Mouse (Mus musculus): ENCODE measurements around the gene Large2. TPM values are rescaled to one million over a fixed set of nuclear protein-coding genes. Genes with fewer than 3 reads are reported as not detected.
A peak's percentile ranks its signal among the peaks of the same experiment; 100 is the strongest.

Large2 gene
- total RNA-seq, 2 experiments from 2014 or later = not detected

DNA sequence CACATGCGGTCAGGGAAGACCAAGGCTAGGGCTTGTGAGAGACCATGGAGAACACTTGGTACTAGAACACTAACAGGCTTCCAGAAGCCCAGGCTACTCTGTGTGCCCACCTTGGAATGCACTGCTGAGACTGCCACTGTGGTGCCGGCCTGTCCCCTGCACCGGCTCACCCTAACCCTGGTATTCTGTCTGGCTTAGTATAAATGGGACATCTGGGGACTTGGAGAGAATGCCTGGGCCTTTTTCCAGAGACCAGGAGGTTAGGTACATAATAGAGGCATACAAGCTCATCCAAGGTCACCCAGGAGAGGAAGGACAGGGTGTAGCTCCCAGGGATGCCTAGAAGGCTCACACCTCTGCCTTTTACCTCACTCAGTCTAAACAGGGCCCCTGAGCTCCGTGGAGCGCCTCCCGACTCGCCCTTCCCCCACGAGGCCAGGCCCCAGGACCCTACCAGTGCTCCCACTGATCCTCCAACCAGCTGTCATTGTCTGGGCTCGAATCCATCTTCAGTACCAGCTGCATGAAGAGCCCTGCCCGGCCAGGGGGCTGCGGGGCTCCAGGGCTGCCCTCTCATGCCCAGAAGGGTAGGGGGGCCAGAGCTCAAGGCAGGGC is 17.1 kb upstream of the Large2 start:
- no peak for ATAC-seq (replicated peaks; ENCODE audit: low FRiP score, low TSS enrichment, poor library complexity, severe bottlenecking)

DNA sequence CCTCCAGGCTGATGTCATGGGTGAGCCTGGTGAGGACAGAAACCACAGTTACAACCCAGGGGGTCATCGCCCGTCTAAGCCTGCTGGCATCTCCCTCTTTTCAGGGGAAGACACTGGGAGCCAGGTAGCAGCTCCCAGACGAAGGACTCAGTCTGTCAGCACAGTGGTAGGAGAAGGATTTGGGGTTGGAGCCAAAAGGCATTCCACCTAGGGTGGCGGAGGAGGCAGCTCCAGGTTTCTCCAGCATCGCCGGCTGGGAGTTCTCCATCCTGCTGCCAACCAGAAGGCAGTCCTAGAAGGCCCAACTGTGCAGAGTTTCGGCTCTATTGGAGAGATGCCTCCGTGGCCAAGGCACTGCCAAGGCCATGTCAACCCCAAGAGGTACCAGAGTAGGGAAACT is 16.4 kb upstream of the Large2 start:
- no peak for ATAC-seq (replicated peaks; ENCODE audit: low FRiP score, low TSS enrichment, poor library complexity, severe bottlenecking)

DNA sequence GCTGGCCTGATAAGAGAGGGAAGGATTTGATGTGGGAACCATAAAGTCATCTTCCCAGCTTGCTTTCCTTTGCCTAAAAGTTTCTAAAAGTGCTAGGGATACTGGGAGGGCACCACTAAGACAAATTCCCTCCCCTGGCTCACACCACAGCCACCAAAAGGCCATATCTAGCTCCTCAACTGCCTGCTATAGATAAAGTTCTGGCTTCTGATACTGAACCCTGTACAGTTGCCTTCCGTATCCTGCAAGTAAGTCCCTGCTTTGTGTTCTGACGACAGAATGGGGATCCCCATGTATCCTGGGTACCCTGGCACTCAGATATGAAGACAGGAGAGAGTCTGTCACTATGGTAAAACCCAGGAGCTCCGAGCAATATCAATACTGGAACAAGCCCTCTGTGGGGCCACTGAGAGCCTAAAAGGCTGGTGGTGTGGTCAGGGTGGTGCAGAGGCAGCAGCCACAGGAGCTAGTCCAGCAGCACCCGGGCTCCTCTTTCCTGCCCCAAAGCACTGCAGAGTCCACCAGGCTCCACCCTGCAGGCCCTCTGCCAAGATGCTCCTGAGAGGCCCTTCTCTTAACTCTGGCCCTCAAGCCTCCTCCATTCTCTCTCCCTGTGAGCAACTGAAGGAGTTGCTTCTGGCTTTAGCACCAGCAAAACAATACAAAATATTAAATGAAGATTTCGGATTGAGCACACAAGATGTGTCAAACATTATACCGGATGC is 15.7 kb upstream of the Large2 start:
- peak; percentile 48 for ATAC-seq (replicated peaks; ENCODE audit: low FRiP score, low TSS enrichment, poor library complexity, severe bottlenecking)

DNA sequence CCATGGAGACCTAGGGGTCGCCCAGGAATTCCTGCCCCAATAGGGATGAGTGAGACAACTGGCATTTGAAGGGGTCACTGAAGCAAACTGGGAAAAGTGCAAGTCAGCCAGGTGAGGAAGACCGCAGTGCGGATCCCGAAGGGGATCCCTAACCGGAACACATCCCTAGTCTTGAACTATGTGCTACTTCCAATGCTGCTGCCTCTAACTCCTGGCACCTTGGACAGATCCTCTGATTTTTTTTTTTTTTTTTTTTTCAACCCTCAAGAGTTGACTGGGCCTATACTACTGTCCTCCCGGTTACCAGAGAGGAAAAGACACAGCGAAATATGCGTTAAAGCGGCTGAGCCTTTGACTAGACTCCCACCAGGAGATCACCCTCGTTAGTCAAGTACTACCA is 15.0 kb upstream of the Large2 start:
- ATAC-seq (replicated peaks; ENCODE audit: low FRiP score, low TSS enrichment, poor library complexity, severe bottlenecking) = no peak

DNA sequence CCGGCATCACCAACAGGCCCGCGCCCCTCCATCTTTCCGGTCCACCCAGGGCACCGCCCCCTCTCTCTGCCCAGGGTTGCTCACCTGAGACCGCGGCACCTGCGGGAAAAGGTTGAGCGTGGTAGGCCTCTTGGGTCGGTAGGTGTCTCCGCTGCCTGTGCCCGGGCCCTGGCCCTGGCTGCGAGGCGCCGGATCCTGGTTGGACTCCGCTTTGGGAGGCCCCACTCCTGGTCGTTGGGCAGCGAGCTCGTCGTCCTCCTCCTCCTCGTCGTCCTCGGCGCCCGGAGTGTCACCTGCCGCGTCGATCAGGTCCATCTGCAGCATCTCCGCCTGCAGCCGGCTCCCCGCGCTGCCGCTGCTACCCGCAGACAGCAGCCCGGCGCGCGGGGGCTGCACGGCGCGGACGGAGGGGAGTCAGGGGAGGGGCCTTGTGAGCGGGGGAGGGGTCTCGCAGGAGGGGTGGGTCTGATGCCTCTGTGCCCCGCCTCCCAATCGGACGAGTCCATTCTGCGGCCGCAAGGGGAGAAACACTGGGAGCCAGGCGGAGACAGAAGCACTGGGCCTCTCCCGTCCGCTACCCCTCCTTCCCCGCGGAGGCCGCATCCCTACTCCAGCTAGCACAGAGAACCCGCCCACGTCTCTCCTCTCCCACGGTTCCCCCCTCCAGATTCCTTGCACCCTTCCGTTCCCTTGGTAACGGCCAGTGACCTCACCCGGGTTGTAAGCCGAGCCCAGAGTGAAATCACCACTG is 14.4 kb upstream of the Large2 start:
- ATAC-seq (replicated peaks; ENCODE audit: low FRiP score, low TSS enrichment, poor library complexity, severe bottlenecking) = no peak

DNA sequence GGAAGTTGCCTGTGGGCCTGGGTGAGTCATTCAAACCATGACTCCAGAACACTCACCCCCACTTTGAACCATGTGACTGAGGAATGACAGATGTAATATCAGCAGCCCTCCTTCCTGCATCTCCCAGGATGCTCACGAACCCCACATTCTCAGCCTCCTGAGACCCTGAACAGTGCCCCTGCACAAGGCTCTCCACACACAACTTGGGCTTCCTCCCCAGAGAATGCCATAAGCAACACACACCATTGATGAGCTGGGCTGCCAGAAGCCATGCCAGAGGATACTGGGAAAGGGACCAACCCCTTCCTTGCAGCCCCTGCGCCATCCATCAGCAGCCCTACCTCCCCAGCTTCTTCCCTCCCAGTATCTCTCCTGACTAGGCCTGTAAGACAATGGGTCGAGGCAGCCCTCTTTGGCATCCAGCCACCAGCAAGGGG is 13.4 kb upstream of the Large2 start:
- no peak for ATAC-seq (replicated peaks; ENCODE audit: low FRiP score, low TSS enrichment, poor library complexity, severe bottlenecking)

DNA sequence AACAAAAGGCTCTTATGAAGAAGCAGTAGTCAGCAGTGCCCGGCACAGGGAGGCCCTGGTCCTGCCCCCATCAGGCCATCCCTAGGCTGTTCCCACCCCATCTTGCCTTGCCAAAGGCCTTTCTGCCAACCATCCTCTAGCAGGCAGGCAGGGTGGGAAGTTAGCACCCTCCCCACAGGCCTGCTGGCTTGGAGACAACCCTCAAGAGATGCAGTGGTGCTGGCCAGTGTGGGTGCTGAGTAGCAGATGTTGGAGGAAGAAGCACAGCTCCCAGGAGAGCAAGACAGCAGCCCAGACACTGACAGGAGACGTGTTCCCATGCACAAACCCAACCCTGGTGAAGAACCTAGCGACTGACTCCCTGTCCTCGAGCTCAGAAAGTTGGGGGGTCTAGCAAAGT is 13.0 kb upstream of the Large2 start:
- no peak for ATAC-seq (replicated peaks; ENCODE audit: low FRiP score, low TSS enrichment, poor library complexity, severe bottlenecking)

DNA sequence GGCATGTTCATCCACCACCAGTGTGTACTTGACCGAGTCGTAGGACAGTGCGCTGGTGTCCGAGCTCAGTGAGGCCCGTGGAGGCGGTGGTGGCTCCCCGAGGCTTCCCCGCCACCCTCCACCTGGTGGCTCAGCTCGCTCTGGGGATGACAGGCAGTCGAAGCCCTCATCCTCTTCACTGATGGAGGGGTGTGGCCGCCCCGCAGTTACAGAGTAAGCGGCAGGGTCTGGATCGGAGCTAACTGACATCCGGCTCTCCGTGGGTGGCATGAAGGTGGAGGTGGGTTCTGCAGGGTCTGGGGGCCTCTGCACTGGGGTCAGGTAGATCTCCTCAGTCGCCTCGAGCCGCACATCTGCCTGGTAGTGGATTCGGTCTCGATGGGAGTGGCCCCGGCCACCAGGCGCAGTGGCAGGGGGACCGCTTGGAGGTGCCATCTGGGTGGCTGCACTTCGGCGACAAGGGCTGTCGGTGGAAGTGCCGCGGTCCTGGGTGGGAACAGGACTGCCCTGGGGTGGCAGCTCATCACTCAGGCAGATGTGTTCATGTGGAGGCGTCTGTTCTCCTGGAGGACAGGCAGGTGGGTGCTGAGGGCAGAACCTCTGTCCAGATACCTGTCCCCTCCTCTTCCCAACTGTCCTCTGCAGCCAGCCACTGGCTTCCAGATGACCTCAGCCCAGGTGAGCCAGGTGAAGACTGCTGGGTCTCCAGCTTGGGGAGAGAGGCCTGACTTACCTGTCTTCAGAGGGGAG is 12.3 kb upstream of the Large2 start:
- no peak for ATAC-seq (replicated peaks; ENCODE audit: low FRiP score, low TSS enrichment, poor library complexity, severe bottlenecking)

DNA sequence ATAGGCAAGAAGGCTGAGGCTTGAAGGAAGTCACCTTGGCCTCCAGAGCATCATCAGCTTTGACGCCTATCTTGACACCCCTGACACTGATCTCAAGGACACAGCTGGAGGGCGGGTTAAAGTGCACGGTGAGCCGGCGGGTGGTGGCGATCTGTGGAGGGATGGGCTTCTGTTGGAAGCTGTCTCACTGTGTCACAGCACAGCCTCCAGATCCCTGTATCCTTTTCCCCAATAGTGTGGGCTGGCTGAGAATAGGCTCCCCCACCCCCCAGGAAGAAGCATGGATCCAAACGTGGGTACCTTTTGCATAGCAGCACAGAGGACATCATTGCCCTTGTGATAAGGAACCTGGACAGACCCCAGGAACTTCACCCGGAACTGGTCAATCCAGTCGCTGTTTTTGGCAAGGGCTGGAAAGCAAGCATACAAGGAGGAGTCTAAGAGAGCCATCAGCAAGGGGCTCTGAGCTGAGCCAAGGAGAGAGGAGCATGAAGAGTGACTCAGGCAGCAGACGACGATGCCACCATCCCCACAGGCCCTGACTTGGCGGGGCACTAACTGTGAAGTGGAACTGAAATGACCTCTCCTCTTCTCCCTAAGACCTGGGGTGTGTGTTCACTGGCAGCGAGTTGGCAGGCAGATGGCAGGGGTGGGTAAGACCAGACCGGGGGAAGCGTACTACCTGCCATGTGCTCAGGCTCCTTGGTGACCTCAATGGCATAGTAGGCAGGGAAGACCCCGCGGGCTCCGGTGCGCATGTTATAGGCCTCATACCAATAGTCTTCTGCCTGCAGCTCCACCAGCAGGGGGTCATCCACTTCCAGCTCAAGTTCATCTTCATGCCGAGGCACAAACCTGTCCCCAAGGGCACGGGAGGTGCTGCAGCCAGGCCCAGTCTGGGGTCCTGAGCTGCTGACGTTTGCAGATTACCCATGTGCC is 10.7 kb upstream of the Large2 start:
- ATAC-seq (replicated peaks; ENCODE audit: low FRiP score, low TSS enrichment, poor library complexity, severe bottlenecking) = 0 out of 2 replicates have a peak, but pooled peaks have one; percentile 14

DNA sequence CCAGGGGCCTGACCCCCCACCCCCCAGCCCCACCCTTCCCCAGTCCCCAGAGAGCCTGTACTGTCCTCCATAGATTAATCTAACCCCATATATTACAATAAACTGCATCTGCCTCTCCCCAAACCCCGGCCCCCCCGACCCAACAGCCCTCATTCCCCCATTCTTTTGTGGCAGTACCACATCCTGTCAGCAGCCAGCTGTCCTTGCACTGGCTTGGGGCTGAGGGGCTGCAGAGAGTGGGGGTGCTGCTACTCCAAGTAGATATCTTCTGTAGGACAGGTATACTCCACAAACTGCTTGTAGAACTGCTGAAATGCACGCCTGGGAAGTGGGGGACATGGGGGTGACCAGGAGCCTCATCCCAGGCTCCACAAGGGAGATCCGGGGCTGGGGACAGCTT is 9.4 kb upstream of the Large2 start:
- no peak for ATAC-seq (replicated peaks; ENCODE audit: low FRiP score, low TSS enrichment, poor library complexity, severe bottlenecking)

DNA sequence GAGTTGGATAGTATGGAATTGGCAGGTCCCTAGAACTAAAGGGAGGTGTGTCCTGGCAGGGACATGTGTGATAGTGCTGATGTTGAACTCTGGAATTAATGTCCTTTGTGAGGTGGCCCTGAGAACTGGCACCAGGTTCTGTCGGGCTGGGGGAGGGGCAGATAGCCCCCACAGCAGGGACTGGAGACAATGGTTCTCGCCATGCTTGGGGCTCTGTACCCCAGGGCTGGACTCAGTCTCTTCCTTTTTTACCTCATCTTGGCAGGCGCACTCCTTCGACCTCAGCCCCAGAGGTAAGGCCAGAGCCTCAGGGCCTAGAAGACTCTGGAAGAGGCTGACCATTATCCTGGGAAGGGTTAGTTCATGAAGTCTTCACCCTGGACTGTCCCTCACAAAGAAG is 8.1 kb upstream of the Large2 start:
- ATAC-seq (replicated peaks; ENCODE audit: low FRiP score, low TSS enrichment, poor library complexity, severe bottlenecking) = no peak

DNA sequence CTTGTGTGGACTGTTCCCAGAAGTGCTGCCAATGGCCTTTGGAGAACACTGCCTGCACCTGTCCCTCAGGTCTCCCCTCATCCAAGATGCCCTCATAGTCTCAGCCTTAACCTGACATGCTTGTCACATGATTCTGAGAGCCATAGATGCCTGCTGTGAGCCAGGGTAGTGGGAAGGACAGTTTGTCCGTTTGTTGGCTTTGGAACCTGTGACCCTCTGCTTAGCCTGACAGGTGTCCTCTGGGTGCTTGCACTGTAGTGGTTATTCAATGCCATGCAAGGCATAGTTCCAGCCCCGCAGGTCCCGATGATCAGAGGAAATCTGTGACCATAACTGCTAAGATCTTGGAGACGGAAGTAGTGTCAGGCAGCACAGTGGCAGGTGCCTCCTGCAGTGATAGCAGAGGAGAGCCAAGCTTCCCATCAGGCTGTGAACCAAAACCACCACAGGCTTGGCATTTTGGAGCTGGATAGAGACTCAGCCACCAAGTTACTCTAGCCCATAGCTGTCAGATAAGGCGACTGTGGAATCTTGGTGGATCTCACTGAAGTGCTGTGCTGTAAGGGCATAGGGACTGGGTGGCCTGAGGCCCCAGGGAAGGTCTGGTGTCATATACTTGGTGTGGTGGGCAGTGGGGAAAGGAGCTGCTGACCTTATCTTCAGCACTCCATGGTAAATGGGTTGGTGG is 7.4 kb upstream of the Large2 start, which contains the start of gene 1700029I15Rik:
TSS of gene 1700029I15Rik (plus strand) at position 638 of the 688 bp plus-strand sequence.
- no peak for ATAC-seq (replicated peaks; ENCODE audit: low FRiP score, low TSS enrichment, poor library complexity, severe bottlenecking)

DNA sequence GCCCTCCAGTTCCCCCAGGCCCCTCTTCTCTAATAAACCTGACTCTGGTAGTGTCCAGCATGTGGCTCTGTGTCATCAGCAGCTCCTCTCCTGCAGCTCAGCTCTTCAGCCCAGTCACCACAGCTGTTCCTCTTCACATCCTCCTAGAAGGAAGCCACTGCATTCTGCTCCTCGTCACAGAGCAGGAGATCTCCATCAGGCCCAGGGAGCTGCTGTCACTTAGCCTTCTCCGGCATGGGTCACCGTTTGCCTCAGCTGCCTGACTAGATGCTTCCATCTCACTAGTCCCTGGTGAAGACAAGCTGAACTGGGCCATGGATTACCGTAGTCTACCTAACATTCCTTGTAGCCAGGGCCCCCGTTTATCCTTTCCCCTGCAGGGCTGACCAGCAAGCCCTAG is 6.5 kb upstream of the Large2 start:
- ATAC-seq (replicated peaks; ENCODE audit: low FRiP score, low TSS enrichment, poor library complexity, severe bottlenecking) = no peak

DNA sequence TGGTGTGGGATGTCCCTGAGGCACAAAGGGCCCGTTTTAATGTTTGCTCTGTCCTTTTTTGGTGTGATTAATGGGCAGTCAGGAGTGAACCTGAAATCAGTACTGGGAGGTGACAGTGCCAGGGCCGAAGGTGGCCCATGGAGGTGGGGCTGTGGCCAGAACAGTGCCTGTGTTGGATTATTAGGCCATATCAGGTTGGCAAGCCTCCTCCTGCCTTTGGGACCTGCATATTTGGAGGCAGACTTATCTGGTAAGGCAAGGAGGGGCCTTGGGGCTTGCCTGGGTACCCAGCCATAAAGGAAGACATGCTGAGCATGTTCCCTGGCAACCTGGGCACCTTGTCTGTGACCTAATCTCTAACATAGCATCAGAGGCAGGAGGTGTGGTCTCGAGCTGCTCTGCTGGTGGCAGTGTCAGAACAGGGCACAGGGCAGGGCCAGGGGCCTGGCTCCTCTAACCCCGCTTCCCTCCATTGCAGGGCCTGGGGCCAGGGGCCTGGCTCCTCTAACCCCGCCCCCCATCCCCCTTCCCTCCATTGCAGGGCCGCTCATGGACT is 5.9 kb upstream of the Large2 start:
- 0 out of 2 replicates have a peak, but pooled peaks have one; percentile 15 for ATAC-seq (replicated peaks; ENCODE audit: low FRiP score, low TSS enrichment, poor library complexity, severe bottlenecking)

DNA sequence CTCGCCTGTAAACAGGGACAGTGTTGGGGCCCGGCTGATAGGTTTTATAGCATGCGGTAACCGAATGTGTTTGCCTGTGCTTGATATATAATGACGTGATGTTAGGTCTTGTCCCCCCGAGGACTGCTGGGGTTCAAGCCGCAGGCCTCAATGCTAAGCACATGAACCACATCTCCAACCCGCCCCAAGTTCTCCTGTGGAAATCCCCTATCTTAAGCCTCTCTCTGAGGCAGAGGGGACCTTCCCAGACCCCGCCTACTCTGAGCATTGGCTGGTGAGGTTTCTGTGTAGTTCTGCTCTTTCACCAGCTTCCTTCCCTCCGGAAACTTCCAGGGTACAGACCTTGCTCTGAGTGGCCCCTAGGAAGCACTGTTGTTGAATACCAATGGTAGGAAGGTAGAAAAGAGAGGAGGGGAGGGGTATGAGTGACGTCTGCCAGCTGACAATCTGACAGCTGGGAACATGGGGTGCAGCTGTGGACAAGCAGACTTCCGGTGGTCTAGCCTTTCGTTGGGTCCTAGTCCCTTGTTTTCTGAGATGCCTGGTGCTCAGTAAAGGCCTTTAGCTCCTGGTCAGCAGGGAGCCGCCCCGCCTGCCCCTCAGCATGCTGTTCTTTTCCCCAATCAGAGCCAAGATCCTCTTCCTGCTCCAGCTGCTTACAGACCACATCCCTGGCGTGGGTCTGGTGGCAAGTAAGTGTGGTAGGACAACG is 5.3 kb upstream of the Large2 start:
- no peak for ATAC-seq (replicated peaks; ENCODE audit: low FRiP score, low TSS enrichment, poor library complexity, severe bottlenecking)

DNA sequence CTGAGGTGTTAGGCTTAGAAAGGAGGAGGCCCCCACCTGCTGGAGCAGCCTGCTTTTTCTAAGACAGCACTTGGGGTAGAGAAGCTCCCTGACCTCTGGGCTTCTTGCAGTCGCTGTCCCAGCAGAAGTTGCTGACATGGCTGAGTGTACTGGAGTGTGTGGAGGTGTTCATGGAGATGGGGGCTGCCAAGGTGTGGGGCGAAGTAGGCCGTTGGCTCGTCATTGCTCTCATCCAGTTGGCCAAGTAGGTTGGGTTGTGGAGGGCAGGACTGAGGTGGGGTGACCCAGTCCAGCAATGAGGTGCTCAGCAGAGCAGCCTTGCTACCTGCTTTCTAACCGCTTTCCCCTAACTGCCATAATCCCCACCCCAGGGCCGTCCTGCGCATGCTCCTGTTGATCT is 2.7 kb upstream of the Large2 start:
- no peak for ATAC-seq (replicated peaks; ENCODE audit: low FRiP score, low TSS enrichment, poor library complexity, severe bottlenecking)

DNA sequence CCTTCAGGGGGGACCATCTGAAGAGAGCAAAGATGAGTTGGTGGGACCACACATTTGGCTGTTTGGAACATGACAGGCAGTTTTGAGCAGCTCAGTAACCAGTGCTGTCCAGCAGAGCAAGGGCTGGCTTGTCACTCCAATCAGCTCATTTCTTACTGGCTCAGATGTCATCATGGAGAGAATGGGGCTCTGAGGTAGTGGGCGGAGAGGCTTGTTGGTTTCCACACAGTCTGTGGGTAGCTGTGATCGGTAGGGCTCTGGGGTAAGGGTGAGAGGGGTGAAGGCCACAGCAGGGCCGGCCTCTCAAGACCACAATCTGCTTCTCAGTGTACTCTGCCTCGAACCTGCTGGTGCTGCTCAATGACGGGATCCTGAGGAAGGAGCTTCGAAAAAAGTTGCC is 1.6 kb upstream of the Large2 start:
- 0 out of 2 replicates have a peak, but pooled peaks have one; percentile 8 for ATAC-seq (replicated peaks; ENCODE audit: low FRiP score, low TSS enrichment, poor library complexity, severe bottlenecking)

All from megakaryocyte-erythroid progenitor cell, adult 5-6 weeks (primary cell).